Mouse (Mus musculus) fat pad, adult 2 months (tissue): ENCODE measurements at regions not wholly inside any gene's neighbourhood (a gene's known extent, or its start where the extent isn't known, plus 50 kb on each side); places are given as distances from the start of the nearest gene placed in this dataset.
A peak's percentile ranks its signal among the peaks of the same experiment; 100 is the strongest.

Experiments
- DNase-seq: peaks from one replicate; pipeline ENCODE4 v3.0.0-alpha.2; 2011; ENCODE audit warnings: low read depth, low spot score; ENCODE audit errors: extremely low read depth

DNA sequence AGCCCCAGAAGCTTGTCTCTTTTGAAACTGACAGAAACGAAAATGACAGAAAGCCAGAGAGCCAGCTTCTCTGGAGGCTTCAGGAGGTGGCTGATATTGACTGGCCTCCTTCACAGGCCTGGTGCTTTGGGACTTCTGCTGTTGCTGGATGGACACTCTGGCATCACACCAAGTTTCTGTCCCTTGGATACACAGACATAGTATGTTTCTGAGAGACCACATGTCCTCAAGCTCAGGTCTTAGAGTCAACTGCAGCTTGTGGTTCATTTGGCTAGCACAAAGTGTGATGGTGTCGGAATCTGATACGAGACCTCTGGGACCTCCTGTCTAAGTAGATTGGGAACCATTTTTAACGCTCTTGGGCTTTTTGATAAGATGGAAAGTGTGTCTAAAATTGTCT lies 502.0 kb downstream of the Sqor start:
- no peak for DNase-seq

DNA sequence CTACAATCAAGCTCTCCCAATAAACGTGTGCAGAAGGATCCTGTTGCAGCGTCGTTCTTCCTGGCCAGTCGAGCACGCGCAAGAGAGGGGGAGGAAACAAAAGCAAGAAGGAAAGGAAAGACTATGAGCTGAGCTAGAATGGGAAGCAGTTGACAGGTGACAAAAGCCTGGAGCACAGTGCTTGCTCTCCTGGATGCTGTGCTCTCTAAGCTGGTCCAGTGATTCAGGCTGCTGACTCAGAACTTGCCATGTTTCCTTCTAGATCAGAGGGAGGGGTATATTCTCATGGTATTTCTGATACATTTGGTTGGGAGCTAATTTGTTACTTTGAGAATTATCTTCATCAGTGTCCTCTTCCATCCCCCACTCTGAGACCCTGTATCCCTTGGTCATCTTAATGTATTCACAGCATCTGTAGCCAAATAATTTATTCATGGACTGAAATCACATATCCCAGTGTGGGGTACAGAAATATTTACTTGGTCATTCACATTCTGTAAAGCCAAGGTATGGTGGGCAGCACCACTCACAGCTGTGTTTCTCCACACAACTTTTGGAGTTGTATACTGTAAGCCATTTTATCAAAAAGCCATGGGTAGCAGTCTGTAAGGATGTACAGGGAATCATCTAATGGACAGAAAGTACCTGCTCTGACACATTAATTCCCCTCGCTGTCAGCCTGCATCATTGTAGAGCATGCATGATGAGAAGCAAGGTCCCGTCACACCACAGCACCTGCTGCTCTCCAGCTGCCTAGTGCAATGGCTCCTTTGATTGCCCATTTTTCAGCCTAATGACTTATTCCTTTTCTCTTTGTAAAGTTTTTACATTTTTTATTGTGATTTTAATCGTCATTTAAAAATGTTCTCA lies 510.1 kb downstream of the Sqor start:
- no peak for DNase-seq

- no peak for DNase-seq
Observed at GRCm38 (mm10) chr2:123275736-123276330, 510.8 kb downstream of the Sqor start.

DNA sequence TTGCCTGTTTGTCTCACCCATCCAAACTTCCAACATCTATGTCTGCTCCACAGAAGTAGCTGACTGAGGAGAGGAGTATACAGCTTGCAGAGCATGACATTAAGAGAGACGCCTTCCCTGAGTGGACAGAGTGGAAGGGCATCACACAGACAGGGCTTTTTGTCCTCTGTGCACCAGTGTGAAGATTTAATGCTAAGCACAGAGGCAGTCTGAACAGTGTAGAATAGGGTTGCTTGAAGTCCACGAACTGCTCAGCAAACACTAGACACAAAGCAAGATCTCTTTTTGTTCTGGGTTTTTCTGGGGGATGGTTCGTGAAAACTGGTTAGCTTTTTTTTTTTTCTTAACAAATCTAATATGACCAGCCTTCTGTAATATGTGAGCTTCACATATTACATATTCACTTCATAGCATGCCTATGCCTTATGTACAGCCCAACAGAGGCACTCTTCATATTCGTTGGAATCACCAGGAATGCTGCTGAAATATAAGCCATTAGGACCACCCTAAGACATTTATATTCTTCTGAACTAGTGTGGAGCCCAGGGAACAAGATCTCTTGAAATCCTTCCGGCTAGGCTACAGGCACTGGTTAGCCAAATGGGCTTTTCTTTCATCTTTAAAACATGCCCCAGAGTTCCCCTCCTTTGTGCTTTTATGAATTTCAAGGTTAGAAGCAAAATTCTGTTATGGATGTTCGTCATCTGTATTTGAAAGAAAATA lies 546.7 kb downstream of the Sqor start:
- DNase-seq: no peak

DNA sequence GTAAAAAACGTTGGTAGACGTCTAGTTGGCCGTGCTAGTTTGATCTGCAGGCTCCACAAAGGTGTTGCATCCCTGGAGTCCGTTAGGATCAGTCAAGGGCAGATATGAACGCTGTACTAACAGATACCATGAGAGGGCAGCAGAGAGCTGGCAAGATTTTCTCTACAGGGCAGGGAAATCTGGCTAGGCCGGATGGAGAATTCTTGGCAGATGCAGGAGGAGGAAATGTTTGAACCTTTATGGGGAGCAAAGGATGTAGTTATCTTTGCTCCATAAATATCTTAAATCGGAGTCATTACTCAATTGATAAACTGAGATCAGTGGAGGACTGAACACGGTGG lies 547.2 kb downstream of the Sqor start:
- DNase-seq: no peak

GRCm38 (mm10) chr2:123320448-123321097 lies 555.5 kb downstream of the Sqor start:
- no peak for DNase-seq

GRCm38 (mm10) chr2:123323769-123324168 lies 558.7 kb downstream of the Sqor start:
- DNase-seq: no peak

DNA sequence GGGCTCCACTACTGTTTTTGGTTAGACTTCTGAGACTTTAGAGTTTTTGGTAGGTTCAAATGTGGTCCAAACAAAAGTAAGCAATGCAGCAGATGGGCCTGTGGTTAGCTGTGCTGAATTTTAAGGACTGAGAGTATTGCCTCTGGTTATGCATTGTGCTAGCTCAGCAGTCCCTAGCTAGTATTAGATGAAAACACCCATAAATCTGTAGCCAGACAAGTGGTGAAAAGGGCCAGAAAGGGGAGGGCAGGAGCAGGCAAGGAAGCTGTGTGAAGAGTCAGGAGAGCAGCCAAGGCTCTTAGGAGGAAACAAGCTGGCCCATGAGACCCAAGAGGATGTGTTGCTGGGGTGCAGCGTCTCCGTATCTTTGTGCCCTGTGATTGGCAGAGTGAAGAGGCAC lies 559.9 kb downstream of the Sqor start:
- DNase-seq: no peak

DNA sequence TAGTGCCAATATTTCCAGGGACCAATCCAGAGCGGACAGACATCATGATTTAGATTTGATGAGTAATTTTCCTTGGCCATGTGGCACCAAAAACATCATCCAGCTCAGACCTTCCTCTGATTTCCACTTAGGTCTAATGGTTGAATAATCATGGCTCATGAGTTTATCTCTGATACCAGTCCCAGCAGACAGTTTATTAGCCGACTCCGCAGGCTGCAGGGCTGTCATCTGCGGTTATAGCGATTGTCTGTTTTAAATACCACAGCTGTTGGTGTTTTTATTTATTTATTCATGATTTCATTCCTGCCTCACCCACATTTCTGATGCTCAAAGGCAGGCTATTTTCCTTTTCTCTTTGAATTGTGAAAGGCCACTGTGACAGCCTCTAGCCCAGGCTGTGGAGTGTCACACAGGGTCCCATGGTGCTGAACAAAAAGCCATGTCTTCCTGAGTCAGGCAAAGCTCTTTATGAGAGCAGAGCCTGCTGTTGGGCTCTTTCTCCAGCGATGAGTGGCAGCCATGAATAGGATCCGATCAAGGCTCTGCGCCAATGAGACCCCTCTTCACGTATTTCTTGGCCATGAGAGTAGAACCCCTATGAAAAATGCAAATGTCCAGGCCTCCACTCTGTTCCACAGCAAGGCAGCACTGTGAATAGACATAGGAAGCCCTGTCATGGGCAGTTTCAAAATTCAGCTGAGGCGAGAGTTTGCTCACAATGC lies 584.7 kb downstream of the Sqor start:
- no peak for DNase-seq

GRCm38 (mm10) chr2:123364204-123364603 lies 599.2 kb downstream of the Sqor start:
- DNase-seq: no peak

- DNase-seq: no peak
Observed at GRCm38 (mm10) chr2:123366571-123366970, 601.5 kb downstream of the Sqor start.

DNA sequence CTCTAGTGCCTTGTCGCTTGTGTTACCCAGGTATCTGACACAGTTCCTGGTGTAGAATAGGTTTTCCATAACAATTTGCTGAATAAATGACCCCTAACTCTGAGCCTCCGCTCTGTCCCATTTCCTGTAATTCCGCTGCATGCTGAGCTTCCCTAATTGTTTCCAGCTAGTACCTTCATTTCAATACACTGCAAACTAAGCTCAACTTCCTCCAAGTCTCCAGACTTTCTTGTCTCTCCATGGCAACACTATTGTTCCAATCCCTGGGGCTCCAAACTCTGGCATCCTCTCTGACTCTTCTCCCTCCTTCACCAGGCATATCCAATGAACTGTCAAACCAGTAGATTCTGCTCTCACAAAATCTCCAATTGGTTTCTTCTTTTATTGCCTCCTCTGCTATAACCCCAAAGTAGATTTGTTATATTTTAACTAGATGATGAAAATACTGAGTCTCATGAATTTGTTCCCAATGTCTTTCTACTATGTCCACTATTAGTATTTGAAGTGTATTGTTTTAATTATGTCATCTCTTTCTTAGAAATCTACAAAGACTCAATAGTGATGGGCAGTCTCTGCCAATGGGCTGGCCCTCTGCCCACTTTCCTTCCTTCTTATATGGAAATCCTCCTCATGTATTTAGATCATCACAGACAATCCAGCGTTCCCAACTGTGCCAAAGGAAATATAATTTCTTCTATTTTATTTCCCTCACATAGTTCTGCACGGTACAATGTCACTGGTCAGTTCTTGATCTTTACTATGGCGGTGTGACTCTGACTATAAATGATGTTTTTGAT lies 620.8 kb downstream of the Sqor start:
- no peak for DNase-seq

DNA sequence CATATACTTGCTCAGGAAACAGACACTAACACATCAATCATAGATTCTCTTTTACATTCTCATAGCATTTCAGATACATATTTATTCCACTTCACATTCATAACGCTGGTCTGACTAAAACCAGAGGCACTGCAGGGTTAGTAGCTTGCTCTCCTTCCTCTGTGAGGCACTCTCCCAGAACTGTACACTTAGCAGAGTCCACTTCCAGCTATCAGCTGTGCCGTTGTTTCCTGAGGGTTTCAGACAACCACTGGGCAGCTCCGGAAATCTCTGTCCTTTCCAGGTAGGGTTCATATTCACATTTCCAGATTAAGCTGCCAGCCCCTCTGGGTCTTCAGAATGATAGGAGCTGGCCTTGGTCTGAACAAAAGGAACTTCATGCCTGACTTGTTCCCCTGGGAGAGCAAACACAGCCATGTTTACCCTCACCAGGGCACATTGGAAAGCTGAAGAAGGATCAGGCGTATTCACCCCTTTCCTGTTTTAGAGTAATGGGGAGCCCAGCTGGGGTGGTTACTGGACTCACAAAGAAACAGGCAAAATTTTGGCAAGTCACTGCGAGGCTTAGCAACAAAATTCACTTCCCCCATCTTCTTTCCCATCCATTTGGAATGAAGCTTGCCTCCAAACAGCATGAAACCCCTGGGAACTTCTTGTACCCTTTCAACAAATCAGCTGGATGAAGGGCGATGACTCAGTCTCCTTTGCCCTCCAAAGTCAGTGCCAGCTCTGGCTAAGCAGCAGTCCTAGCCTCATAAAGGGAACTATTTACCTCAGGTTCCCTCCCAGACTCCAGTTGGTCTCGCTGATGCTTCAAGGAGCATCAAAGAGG lies 622.0 kb downstream of the Sqor start:
- DNase-seq: no peak

GRCm38 (mm10) chr2:123390981-123391380 lies 625.9 kb downstream of the Sqor start:
- no peak for DNase-seq

- DNase-seq: peak; percentile 76
Observed at GRCm38 (mm10) chr2:123394296-123394695, 629.3 kb downstream of the Sqor start.

GRCm38 (mm10) chr2:123397551-123397950 lies 632.5 kb downstream of the Sqor start:
- DNase-seq: no peak

DNA sequence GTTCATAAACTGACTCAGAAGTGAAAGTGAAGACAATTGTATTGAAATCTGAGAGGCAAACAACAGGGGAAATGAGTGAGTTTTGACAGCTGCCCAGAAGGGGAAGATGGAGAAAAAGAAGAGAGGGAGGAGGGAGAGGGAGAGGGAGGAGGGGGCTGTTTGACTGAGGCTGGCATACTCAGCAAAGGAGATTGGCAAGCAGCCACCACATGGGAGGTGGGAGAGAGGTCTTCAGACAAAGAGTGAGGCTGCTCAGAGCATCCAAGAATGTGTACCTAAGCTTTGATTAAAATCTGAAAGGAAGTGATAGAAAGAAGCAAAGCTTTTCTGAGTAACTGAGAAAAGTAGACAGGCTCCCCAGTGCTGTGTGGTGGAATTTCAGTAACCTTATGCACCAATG lies 636.0 kb downstream of the Sqor start:
- DNase-seq: no peak

- DNase-seq: no peak
Observed at GRCm38 (mm10) chr2:123409075-123409474, 644.0 kb downstream of the Sqor start.

GRCm38 (mm10) chr2:123458034-123458677 lies 631.6 kb upstream of the Sema6d start:
- no peak for DNase-seq
